Mouse (Mus musculus) embryo, embryonic 11 days (tissue): ENCODE data around the gene Kcnh3.
"Not testable (repeated sequence)": the region's sequence is repeated elsewhere in the genome, so short reads cannot be mapped to it uniquely, and the experiment has no call there.

Experiments
- DNase-seq: peaks from one replicate; pipeline ENCODE4 v3.0.0-alpha.2; 2015

Kcnh3 gene

DNA sequence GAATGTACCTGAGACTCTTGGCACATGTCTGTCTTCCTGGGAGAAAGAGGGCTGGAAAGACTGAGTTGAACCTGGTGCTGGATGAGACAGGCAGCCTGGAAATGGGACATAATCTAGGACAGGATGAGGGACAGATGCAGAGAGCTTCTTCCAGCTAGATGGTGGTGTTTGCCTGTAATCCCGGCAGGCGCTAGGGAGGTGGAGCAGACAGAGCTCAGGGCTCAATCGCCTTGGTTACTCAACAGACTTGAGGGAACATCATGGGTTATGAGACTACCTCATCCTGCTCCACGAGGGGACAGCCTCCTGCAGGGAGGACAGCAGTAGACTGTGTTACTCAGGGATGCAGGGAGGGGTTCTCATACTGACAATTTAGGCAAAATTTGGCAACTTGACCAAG is 16.6 kb downstream of the Kcnh3 start:
- no peak for DNase-seq

GRCm38 (mm10) chr15:99242045-99242444 is 17.4 kb downstream of the Kcnh3 start:
- no peak for DNase-seq

- not testable (repeated sequence) for DNase-seq
Observed at GRCm38 (mm10) chr15:99246736-99247135, 22.1 kb downstream of the Kcnh3 start.

- DNase-seq: no peak
Observed at GRCm38 (mm10) chr15:99248972-99249371, 24.3 kb downstream of the Kcnh3 start.

DNA sequence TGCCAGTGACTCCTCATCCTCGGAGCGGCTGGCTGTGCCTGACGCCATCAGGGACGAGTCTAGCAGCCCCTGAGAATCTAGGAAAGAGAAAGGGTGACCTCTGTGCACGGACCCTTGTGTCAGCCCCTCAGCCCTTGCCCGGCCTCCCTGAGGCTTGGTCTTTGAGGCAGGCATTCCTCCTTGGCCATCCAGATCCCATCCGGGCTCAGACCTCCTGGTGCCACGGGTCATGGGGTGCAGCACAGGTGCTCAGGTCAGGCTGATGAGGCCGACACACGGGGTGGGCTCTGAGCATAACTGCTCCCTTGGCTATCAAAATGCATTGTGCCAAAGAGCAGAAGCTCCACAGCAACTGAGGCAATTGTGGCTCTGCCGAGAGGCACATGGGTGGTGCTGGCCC is 25.3 kb downstream of the Kcnh3 start:
- DNase-seq: no peak

GRCm38 (mm10) chr15:99251111-99251510 is 26.4 kb downstream of the Kcnh3 start:
- DNase-seq: not testable (repeated sequence)

DNA sequence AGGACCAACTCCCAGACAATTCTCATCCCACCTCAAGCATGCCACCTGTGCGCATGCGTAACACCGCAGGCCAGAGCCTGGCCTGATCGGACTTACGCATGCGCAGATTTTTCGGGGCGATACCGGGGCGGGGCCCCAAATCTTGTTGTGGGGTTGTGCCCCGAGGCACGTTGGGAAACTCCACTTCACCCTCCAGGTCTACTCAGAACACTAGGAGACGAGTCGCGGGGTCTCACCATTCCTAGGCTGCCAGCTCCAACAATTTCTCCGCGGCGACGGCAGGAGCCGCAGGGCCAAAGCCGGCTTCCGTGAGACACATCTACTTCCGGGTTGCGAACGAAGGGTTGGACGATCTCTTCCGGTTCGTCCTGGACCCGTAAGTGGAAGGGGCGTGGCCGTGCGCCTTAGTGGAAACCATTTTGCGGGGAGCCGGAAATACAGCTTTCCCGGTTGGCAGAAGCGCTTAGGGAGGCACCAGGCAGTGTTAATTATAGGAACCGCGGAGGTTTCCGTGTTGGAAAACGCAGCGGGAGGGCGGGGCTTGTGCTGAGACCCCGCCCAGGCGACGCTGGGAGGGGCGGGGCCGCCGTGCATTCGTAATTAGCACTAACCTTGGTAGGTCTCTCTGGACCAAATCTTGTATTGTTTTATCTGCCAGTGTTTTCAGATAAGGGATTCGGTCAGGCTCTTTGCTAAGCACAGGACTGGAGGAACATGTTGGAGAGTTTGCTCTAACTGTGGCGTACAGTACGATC is 27.1 kb downstream of the Kcnh3 start, which contains the start of gene Mcrs1:
Mcrs1 (minus strand) TSS at position 336 of the 755 bp plus-strand sequence.
- peak; percentile 100 for DNase-seq

DNA sequence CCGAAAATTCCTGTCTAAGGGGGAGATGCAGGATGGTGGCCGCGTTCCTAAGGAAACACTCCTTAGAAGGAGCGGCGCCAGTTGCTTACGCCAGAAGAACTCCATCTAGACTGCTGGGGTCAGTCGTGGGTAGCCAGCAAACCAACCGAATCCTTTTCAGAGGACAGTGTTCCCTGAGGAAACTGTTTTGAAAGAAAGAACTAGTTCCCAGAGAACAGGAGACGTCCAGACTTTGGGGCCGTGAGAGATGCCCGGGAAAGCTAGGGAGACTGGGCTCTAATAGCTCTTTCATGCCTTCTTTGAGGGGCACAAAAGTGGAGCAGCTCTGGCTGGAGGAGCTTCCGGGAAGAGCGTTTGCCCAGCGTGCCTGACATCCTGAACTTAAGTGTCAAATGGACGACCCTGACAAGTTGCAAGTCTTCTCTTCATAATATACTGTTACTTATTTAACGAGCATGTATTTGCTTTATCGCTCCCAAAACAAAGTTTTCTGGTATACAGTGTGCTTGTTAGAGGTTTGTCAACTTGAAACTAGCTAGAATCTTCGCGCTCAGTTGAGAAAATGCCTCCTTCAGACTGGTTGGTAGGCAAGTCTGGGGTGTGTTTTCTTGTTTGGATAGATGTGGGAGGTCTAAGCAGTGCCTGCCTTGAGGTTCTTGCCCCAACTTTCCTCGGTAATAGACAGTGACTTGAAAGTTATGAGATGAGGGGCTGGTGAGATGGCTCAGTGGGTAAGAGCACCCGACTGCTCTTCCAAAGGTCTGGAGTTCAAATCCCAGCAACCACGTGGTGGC is 27.9 kb downstream of the Kcnh3 start:
- peak; percentile 77 for DNase-seq

- DNase-seq: not testable (repeated sequence)
Observed at GRCm38 (mm10) chr15:99253175-99253479, 28.5 kb downstream of the Kcnh3 start.

- DNase-seq: no peak
Observed at GRCm38 (mm10) chr15:99253772-99254171, 29.1 kb downstream of the Kcnh3 start.

DNA sequence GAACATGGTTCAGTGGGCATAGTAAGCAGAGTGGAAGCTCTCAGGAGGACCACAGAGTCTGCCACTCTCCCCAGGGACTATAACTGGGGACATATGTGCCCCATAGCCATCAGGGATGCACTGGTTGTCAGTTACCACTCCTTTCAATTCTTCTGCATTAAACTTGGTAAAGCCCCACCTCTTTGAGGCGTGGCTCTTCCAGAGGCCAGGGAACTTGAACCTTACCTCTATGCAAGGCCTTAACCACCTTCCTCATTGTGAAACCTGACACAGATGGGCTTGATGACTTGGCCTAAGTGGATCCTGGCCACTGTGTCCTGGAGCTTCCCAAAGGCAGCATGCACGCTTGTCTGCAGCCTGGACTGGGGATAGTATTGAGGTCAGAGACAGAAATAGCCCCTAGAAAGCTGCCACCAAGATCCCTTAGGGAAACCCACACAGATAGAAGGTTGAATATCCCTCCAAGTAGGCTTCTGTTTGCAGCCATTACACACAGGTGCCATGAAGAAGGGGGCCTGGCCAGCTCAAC is 29.9 kb downstream of the Kcnh3 start:
- no peak for DNase-seq

DNA sequence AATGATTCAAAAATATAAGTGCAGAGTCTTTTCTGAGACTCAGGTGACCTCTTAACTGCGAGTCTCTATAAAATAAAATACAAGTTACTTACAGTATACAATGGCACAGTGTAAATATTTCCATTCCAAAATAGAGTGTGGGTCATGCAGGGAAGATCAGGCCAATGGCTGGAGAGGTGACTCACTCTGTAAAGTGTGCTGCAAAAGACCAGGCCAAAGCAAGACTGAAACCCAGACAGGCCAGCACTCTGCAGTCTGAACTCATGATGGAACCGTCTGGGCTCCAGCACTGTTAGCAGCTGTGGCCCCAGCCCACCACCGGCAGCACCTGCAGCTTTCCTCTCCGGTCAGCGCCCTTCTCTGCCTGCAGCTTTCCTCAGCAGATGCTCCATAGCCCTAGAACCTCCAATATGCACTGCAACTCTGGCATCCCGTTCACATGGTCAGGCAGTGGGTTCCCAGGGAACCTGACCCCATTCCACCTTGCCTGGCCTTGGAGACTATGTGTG is 30.6 kb downstream of the Kcnh3 start:
- DNase-seq: no peak

DNA sequence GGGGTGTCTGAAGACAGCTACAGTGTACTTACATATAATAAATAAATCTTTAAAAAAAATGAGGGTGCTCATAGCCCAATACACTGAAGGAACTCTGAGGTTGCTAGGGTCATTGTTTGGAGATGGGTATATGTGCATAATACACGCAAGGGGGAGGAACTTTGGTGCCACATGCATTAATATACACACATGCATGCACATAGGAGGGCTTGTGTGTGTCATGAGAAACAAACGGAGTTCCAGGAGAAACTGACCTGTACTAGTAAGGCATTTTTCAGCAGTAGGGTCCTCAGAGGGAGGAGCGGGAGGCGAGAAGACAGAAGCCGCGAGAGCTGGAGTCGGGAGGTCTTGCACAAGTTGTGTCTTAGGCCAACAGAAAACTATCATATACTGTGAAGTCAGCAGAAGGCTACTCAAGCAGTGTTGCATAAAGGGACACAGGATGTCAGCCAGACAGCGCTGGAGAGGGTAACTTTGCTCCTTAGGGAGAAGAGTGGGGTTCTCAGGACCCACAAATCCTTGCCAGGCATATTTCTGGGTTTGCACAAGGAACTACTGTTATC is 34.6 kb downstream of the Kcnh3 start:
- no peak for DNase-seq

- peak; percentile 83 for DNase-seq
Observed at GRCm38 (mm10) chr15:99259730-99260252, 35.1 kb downstream of the Kcnh3 start.

- no peak for DNase-seq
Observed at GRCm38 (mm10) chr15:99262702-99263101, 38.0 kb downstream of the Kcnh3 start.

DNA sequence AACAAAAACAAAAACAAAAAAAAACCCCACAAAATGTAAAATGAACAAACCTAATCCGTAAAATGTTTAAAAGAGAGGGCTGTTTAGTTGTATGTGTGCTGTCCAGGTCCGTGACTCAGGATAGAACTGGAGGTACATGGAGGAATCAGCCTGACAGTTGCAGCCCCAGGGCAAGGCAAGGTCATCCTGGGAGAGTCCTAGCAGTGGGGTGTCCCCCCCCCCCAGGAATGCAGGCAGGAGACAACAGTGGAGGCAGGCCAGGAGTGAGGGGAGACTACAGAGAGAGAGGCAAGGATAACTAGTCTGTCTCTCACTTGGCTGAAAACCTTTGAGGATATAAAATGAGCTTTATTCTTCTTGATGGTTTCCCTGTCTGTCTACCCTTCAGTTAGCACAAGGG is 39.7 kb downstream of the Kcnh3 start:
- DNase-seq: no peak

DNA sequence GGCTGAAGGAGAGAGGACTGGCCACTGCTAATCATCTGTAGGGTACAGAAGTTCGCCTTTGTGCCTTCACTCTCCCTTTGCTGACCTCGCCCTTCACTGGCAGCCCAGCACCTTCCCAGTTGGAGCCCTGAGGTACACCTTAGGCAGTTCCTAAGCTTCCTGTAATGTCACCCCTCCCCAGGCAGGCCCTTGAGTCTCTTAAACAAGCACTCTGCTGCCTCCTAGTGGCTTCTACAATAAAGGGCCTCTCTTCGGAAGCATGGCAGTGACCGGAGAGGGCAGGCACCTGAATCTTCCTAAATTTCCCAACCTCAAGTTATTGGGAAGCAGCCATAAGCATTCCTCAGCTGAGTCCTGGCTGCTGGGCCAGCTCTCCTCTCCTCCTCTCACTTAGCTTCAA is 41.0 kb downstream of the Kcnh3 start:
- peak; percentile 91 for DNase-seq

DNA sequence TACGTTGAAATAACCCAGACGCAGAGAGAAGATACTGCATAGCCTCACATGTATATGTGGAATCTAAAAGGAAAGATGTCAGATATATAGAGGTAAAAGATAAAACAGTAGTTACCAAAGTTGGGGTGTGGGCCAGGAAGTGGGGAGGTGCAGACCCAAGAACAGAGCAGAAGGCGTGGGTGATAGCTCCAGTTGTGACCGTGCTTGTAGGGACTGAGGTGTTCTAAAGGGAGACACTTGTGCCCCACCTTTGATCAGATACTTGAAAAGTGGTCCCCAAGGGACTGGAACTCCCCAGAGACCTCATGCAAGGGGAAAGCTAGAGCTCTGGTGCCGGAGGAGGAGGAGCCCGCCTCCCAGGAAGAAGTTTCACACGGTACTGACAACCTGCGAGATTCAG is 51.4 kb downstream of the Kcnh3 start:
- DNase-seq: no peak

- DNase-seq: no peak
Observed at GRCm38 (mm10) chr15:99278271-99278670, 53.6 kb downstream of the Kcnh3 start.

- DNase-seq: no peak
Observed at GRCm38 (mm10) chr15:99283456-99283855, 58.8 kb downstream of the Kcnh3 start.

DNA sequence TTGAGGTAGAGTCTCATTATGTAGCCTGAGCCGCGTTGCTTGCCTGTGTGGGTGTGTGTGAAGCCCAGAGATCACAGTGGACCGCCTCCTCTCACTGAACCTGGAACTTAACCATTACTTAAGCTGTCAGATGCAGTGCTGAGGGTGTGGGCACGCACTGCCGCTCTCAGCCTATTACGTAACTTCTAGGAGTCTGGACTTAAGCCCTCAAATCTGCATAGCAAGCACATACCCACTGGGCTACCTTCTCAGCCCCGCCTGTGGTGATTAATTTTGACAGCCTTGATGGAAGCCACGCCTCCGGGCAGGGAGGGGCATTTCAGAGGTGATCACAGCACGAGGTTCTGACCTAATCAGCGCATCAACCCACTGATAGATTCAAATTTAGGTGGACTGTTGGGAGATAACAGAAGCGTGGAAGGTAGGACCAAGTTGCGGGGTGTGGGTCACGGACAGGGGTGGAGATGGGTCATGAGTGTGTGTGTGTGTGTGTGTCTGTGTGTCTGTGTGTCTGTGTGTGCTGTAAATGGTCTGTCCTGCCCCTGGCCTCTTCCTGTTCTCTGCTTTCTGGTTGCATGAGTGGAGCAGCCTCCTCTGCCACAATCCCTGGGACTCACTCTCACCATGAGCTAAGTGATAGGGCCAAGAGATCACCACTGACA is 60.0 kb downstream of the Kcnh3 start:
- peak; percentile 32 for DNase-seq

DNA sequence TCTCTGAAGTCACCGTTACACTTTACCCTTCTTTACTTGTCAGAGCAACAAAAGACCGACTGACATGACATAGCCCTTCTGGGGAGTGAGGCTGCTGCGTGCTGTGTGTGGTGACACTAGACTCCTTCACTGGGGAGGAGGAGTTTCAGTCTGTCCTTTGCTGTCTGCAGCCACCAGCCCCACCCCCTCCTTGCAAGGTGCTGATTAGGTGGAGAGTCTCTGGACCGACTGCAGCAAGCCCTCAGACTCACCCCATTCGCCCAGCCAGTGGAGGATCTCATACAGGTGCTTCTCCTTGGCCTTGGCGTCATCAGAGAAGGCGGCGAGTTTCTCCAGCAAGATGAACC is 60.5 kb downstream of the Kcnh3 start:
- no peak for DNase-seq

DNA sequence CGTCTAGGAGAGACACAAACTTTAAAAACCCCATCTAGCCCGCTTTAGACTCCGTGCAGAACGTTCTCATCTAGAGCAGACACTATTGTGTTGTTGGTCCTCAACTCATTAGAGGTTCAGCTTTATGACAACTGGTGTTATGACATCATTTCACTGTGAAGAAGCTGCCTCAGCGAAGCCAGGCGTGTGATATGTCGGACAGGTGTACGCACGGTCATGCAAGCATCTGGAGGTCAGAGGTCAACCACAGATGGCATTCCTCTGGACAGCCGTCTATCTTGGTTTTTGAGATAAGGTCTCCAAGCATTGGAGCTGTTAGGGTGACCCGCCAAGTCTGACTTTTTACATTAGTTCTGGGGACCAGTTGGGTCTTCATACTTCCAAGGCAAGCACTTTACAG is 65.9 kb downstream of the Kcnh3 start:
- DNase-seq: no peak
